Mouse (Mus musculus): ENCODE results near the gene Klf7. TPM values are rescaled to one million over a fixed set of nuclear protein-coding genes. Genes with fewer than 3 reads are reported as not detected.

The Klf7 gene
- total and polyA plus RNA-seq, 2 experiments from 2014 or later, result 61.5 to 154 TPM

- H3K4me1 ChIP-seq (ENCODE audit: insufficient read depth), result no peaks in the 10 kb centered on the region
- H3K27me3 ChIP-seq (ENCODE audit: insufficient read depth, low read length), result no peaks in the 10 kb centered on the region
- no peak overlapping the region for H3K9ac ChIP-seq
- no peaks in the 10 kb centered on the region for H3K9me3 ChIP-seq (ENCODE audit: low read length)
- H3K27ac ChIP-seq (ENCODE audit: low read depth, low read length), result no peak overlapping the region
- H3K4me2 ChIP-seq (ENCODE audit: low read depth), result no peak overlapping the region
- ATAC-seq (no peak), DNase-seq (no peak)
- no peak for TF ChIP-seq CTCF (IDR thresholded peaks at IDR 0.05; ENCODE audit: low read depth)
- H3K4me3 ChIP-seq (ENCODE audit: low read depth, low read length), result no peak overlapping the region
- 81% methylated on average over 2 of the region's 2 CpGs for WGBS
- no peaks in the 10 kb centered on the region for H3K36me3 ChIP-seq (ENCODE audit: insufficient read depth)
Observed at GRCm38 (mm10) chr1:63980733-63981132, 141.3 kb downstream of the Klf7 start.

Small RNAs within 50 kb of the gene (microRNA-seq; reads per million reads assigned to microRNA genes)
- 0.77 to 0.98 reads per million in 2 experiments for gene Mir6899

Data from forebrain, postnatal 0 days (tissue).